Comparison of ENCODE assay signal across 14 mouse cellular contexts in genomic region chr2:75484951-75485350, GRCm38 (mm10).
DNase-seq lines count a peak whose midpoint lies in the region; ATAC-seq and TF ChIP-seq lines count a peak whose summit lies in the region.
"Had no signal": no experiment of that assay in that cellular context is flagged by ENCODE, and none has a peak within 500 bp of the region (broad histone marks: within the 10 kb centered on the region; RNA-seq: fewer than 3 reads in every experiment).

No protein-coding gene starts in this region.

- H3K4me2 ChIP-seq in forebrain, embryonic 12.5 days, result 0 out of 2 replicates have a peak overlapping the region, but pooled peaks have one; percentile 4
- H3K4me2 ChIP-seq in hindbrain, postnatal 0 days (ENCODE audit: low read depth, low read length), result 0 out of 2 replicates have a peak overlapping the region, but pooled peaks have one; percentile 10
- no peak overlapping the region for H3K4me2 ChIP-seq in hindbrain, embryonic 13.5 days
- no peak overlapping the region for H3K4me2 ChIP-seq in midbrain, embryonic 14.5 days (ENCODE audit: low read length)
- H3K4me2 ChIP-seq in midbrain, embryonic 16.5 days (ENCODE audit: low read length), result 0 out of 2 replicates have a peak overlapping the region, but pooled peaks have one; percentile 12
- H3K4me2 ChIP-seq: hindbrain, embryonic 15.5 days had no signal

- H3K9me3 ChIP-seq in forebrain, embryonic 12.5 days, result no peaks in the 10 kb centered on the region
- no peaks in the 10 kb centered on the region for H3K9me3 ChIP-seq in forebrain, embryonic 10.5 days
- no peaks in the 10 kb centered on the region for H3K9me3 ChIP-seq in hindbrain, postnatal 0 days (ENCODE audit: low read length)
- H3K9me3 ChIP-seq in hindbrain, embryonic 13.5 days, result no peaks in the 10 kb centered on the region
- no peaks in the 10 kb centered on the region for H3K9me3 ChIP-seq in midbrain, embryonic 14.5 days (ENCODE audit: control insufficient read depth, low read length)
- H3K9me3 ChIP-seq in midbrain, embryonic 10.5 days (replicated peaks), result no peaks in the 10 kb centered on the region
- H3K9me3 ChIP-seq in midbrain, embryonic 16.5 days (replicated peaks; ENCODE audit: control insufficient read depth, low read length, poor library complexity, severe bottlenecking), result no peaks in the 10 kb centered on the region
- H3K9me3 ChIP-seq: hindbrain, embryonic 15.5 days had no signal

- peaks cover 6% of the 10 kb centered on the region for H3K4me1 ChIP-seq in forebrain, embryonic 12.5 days
- H3K4me1 ChIP-seq in forebrain, embryonic 10.5 days, result peaks cover 22% of the 10 kb centered on the region
- 0 out of 2 replicates have a peak, but pooled peaks cover 2% of the 10 kb centered on the region for H3K4me1 ChIP-seq in hindbrain, postnatal 0 days (ENCODE audit: insufficient read depth, low read length)
- H3K4me1 ChIP-seq in hindbrain, embryonic 13.5 days (replicated peaks), result peaks cover 16% of the 10 kb centered on the region
- H3K4me1 ChIP-seq in midbrain, embryonic 14.5 days (ENCODE audit: control insufficient read depth, insufficient read depth, low read length), result peaks cover 16% of the 10 kb centered on the region
- 0 out of 2 replicates have a peak, but pooled peaks cover 6% of the 10 kb centered on the region for H3K4me1 ChIP-seq in midbrain, embryonic 10.5 days
- H3K4me1 ChIP-seq in midbrain, embryonic 16.5 days (ENCODE audit: control insufficient read depth, insufficient read depth, low read length), result peaks cover 5% of the 10 kb centered on the region; the same call in 1 of the 2 replicates

- no peaks in the 10 kb centered on the region for H3K27me3 ChIP-seq in forebrain, embryonic 12.5 days
- peaks cover 8% of the 10 kb centered on the region; the same call in 1 of the 2 replicates for H3K27me3 ChIP-seq in forebrain, embryonic 10.5 days (ENCODE audit: poor library complexity, severe bottlenecking)
- no peaks in the 10 kb centered on the region for H3K27me3 ChIP-seq in hindbrain, postnatal 0 days (ENCODE audit: insufficient read depth, low read length)
- no peaks in the 10 kb centered on the region for H3K27me3 ChIP-seq in hindbrain, embryonic 13.5 days
- no peaks in the 10 kb centered on the region for H3K27me3 ChIP-seq in midbrain, embryonic 14.5 days (ENCODE audit: control insufficient read depth, insufficient read depth, low read length)
- no peaks in the 10 kb centered on the region for H3K27me3 ChIP-seq in midbrain, embryonic 10.5 days (ENCODE audit: low read depth, poor library complexity, severe bottlenecking)
- no peaks in the 10 kb centered on the region for H3K27me3 ChIP-seq in midbrain, embryonic 16.5 days (ENCODE audit: control insufficient read depth, insufficient read depth, low read depth, low read length)
- H3K27me3 ChIP-seq: hindbrain, embryonic 15.5 days had no signal

- no peak for DNase-seq in forebrain, embryonic 10.5 days (ENCODE audit: extremely low spot score, low spot score)
- DNase-seq in hindbrain, postnatal 0 days (ENCODE audit: low spot score), result peak; percentile 20
- DNase-seq in midbrain, embryonic 14.5 days, result peak; percentile 63
- DNase-seq in midbrain, embryonic 10.5 days (ENCODE audit: low spot score), result no peak
- no peak for DNase-seq in thymus, postnatal 4 days
- DNase-seq: cerebellum, adult 11-12 months; gastrocnemius, postnatal 14 days; liver, postnatal 0 days had no signal

- no peak for ATAC-seq in forebrain, embryonic 12.5 days (ENCODE audit: low FRiP score)
- ATAC-seq in hindbrain, postnatal 0 days, result no peak
- no peak for ATAC-seq in hindbrain, embryonic 13.5 days (ENCODE audit: low FRiP score)
- no peak for ATAC-seq in midbrain, embryonic 14.5 days (ENCODE audit: low FRiP score, low TSS enrichment)
- ATAC-seq in midbrain, embryonic 16.5 days, result peak; percentile 63
- ATAC-seq: activated CD4-positive, CD25-positive, alpha-beta regulatory T cell, adult 4 months; liver, postnatal 0 days had no signal

- no peak for TF ChIP-seq CTCF in hindbrain, postnatal 0 days (IDR thresholded peaks at IDR 0.05; ENCODE audit: low read depth)

- WGBS in forebrain, embryonic 12.5 days, result 33% methylated on average over 10 of the region's 10 CpGs
- WGBS in forebrain, embryonic 10.5 days, result 68% methylated on average over 10 of the region's 10 CpGs
- WGBS in hindbrain, postnatal 0 days, result 43% methylated on average over 10 of the region's 10 CpGs
- 60% methylated on average over 10 of the region's 10 CpGs for WGBS in hindbrain, embryonic 13.5 days
- WGBS in midbrain, embryonic 14.5 days, result 51% methylated on average over 10 of the region's 10 CpGs
- 73% methylated on average over 10 of the region's 10 CpGs for WGBS in midbrain, embryonic 10.5 days
- 30% methylated on average over 10 of the region's 10 CpGs for WGBS in midbrain, embryonic 16.5 days

- no peaks in the 10 kb centered on the region for H3K36me3 ChIP-seq in forebrain, embryonic 12.5 days (replicated peaks)
- H3K36me3 ChIP-seq in forebrain, embryonic 10.5 days (replicated peaks), result no peaks in the 10 kb centered on the region
- H3K36me3 ChIP-seq in hindbrain, postnatal 0 days (ENCODE audit: insufficient read depth, low read length), result no peaks in the 10 kb centered on the region
- H3K36me3 ChIP-seq in hindbrain, embryonic 13.5 days, result no peaks in the 10 kb centered on the region
- H3K36me3 ChIP-seq in midbrain, embryonic 14.5 days (ENCODE audit: control insufficient read depth, insufficient read depth, low read length), result no peaks in the 10 kb centered on the region
- H3K36me3 ChIP-seq in midbrain, embryonic 10.5 days, result no peaks in the 10 kb centered on the region
- no peaks in the 10 kb centered on the region for H3K36me3 ChIP-seq in midbrain, embryonic 16.5 days (ENCODE audit: control insufficient read depth, insufficient read depth, low read length)
- H3K36me3 ChIP-seq: hindbrain, embryonic 15.5 days had no signal

- no peak overlapping the region for H3K9ac ChIP-seq in forebrain, embryonic 12.5 days
- no peak overlapping the region for H3K9ac ChIP-seq in hindbrain, postnatal 0 days (replicated peaks; ENCODE audit: low read length)
- no peak overlapping the region for H3K9ac ChIP-seq in hindbrain, embryonic 13.5 days
- H3K9ac ChIP-seq in midbrain, embryonic 14.5 days (replicated peaks; ENCODE audit: low read length), result no peak overlapping the region
- no peak overlapping the region for H3K9ac ChIP-seq in midbrain, embryonic 16.5 days (ENCODE audit: low read depth, low read length)
- H3K9ac ChIP-seq: hindbrain, embryonic 15.5 days; liver, postnatal 0 days had no signal

- no peak overlapping the region for H3K27ac ChIP-seq in forebrain, embryonic 12.5 days
- no peak overlapping the region for H3K27ac ChIP-seq in forebrain, embryonic 10.5 days
- no peak overlapping the region for H3K27ac ChIP-seq in hindbrain, postnatal 0 days
- no peak overlapping the region for H3K27ac ChIP-seq in hindbrain, embryonic 13.5 days
- peak overlapping the region; percentile 46 for H3K27ac ChIP-seq in midbrain, embryonic 14.5 days (replicated peaks; ENCODE audit: low read depth, low read length)
- H3K27ac ChIP-seq in midbrain, embryonic 10.5 days (replicated peaks), result no peak overlapping the region
- no peak overlapping the region for H3K27ac ChIP-seq in midbrain, embryonic 16.5 days (ENCODE audit: low read length)
- H3K27ac ChIP-seq: hindbrain, embryonic 15.5 days; layer of hippocampus, adult 2 months had no signal

- no peak overlapping the region for H3K4me3 ChIP-seq in forebrain, embryonic 12.5 days (replicated peaks)
- no peak overlapping the region for H3K4me3 ChIP-seq in forebrain, embryonic 10.5 days
- H3K4me3 ChIP-seq in hindbrain, postnatal 0 days (ENCODE audit: low read length), result no peak overlapping the region
- no peak overlapping the region for H3K4me3 ChIP-seq in hindbrain, embryonic 13.5 days
- no peak overlapping the region for H3K4me3 ChIP-seq in midbrain, embryonic 14.5 days (replicated peaks; ENCODE audit: low read depth, low read length)
- H3K4me3 ChIP-seq in midbrain, embryonic 10.5 days, result no peak overlapping the region
- H3K4me3 ChIP-seq in midbrain, embryonic 16.5 days (ENCODE audit: low read depth, low read length), result no peak overlapping the region
- H3K4me3 ChIP-seq: hindbrain, embryonic 15.5 days; layer of hippocampus, adult 2 months had no signal

Comparison
In these comparisons a context has a peak if more than half of its experiments do, and no peak if none do; other contexts are left out.
1. H3K4me2 ChIP-seq: peak in forebrain, embryonic 12.5 days (single experiment), hindbrain, postnatal 0 days (single experiment) and midbrain, embryonic 16.5 days (single experiment); none in hindbrain, embryonic 13.5 days (single experiment) and midbrain, embryonic 14.5 days (single experiment).
2. DNase-seq: peak in hindbrain, postnatal 0 days (single experiment) and midbrain, embryonic 14.5 days (single experiment); none in forebrain, embryonic 10.5 days (single experiment), midbrain, embryonic 10.5 days (single experiment) and thymus, postnatal 4 days (single experiment).